Comparison of ENCODE assay signal across 7 mouse cellular contexts in genomic region chr6:94281606-94282280, GRCm38 (mm10). TPM values are rescaled to one million over a fixed set of nuclear protein-coding genes. Genes with fewer than 3 reads are reported as not detected.
DNase-seq lines count a peak whose midpoint lies in the region; ATAC-seq and TF ChIP-seq lines count a peak whose summit lies in the region.

No protein-coding gene starts in this region.

- peak overlapping the region; percentile 83 for H3K4me3 ChIP-seq in forebrain, embryonic 16.5 days (replicated peaks; ENCODE audit: low read length)
- H3K4me3 ChIP-seq in intestine, postnatal 0 days (ENCODE audit: low read depth, low read length): peak overlapping the region; percentile 87
- peak overlapping the region; percentile 84 for H3K4me3 ChIP-seq in stomach, postnatal 0 days (ENCODE audit: low read depth, low read length)

- H3K27me3 ChIP-seq in forebrain, embryonic 16.5 days (replicated peaks; ENCODE audit: control insufficient read depth, insufficient read depth, low read length): no peaks in the 10 kb centered on the region
- H3K27me3 ChIP-seq in intestine, postnatal 0 days (replicated peaks; ENCODE audit: control insufficient read depth, insufficient read depth, low read length): no peaks in the 10 kb centered on the region
- no peaks in the 10 kb centered on the region for H3K27me3 ChIP-seq in stomach, postnatal 0 days (ENCODE audit: control insufficient read depth, insufficient read depth, low read length)

- peak; percentile 43 for DNase-seq in NIH3T3 (ENCODE audit: low read depth)
- peak; percentile 40 for DNase-seq in cerebellum, adult 11-12 months
- peak; percentile 12 for DNase-seq in lung, postnatal 14 days
- DNase-seq in stomach, postnatal 0 days (ENCODE audit: low spot score): peak; percentile 34
- DNase-seq in layer of hippocampus, adult 9-10 months (ENCODE audit: low spot score): no peak

- no peaks in the 10 kb centered on the region for H3K9me3 ChIP-seq in forebrain, embryonic 16.5 days (ENCODE audit: control insufficient read depth, low read length)
- no peaks in the 10 kb centered on the region for H3K9me3 ChIP-seq in intestine, postnatal 0 days (ENCODE audit: control insufficient read depth)
- no peaks in the 10 kb centered on the region for H3K9me3 ChIP-seq in stomach, postnatal 0 days (ENCODE audit: control insufficient read depth, low read length)

- ATAC-seq in forebrain, embryonic 16.5 days: no peak
- ATAC-seq in intestine, postnatal 0 days: no peak
- ATAC-seq in stomach, postnatal 0 days (ENCODE audit: low FRiP score, low TSS enrichment): no peak

- H3K9ac ChIP-seq in forebrain, embryonic 16.5 days (replicated peaks; ENCODE audit: low read depth, low read length): peak overlapping the region; percentile 30; the same call in 1 of the 2 replicates
- peak overlapping the region; percentile 42 for H3K9ac ChIP-seq in intestine, postnatal 0 days (ENCODE audit: low read depth, low read length)
- H3K9ac ChIP-seq in stomach, postnatal 0 days (ENCODE audit: low read length): peak overlapping the region; percentile 84

- 3% methylated on average over 17 of the region's 17 CpGs for WGBS in forebrain, embryonic 16.5 days
- 14% methylated on average over 17 of the region's 17 CpGs for WGBS in intestine, postnatal 0 days
- 24% methylated on average over 17 of the region's 17 CpGs for WGBS in stomach, postnatal 0 days

- H3K36me3 ChIP-seq in forebrain, embryonic 16.5 days (ENCODE audit: control insufficient read depth, insufficient read depth): no peaks in the 10 kb centered on the region
- no peaks in the 10 kb centered on the region for H3K36me3 ChIP-seq in intestine, postnatal 0 days (ENCODE audit: control insufficient read depth, insufficient read depth)
- H3K36me3 ChIP-seq in stomach, postnatal 0 days (ENCODE audit: control insufficient read depth, insufficient read depth, low read length): no peaks in the 10 kb centered on the region

- H3K4me2 ChIP-seq in forebrain, embryonic 16.5 days (ENCODE audit: low read length): peak overlapping the region; percentile 98
- peak overlapping the region; percentile 91 for H3K4me2 ChIP-seq in intestine, postnatal 0 days (replicated peaks; ENCODE audit: low read depth)
- H3K4me2 ChIP-seq in stomach, postnatal 0 days (replicated peaks; ENCODE audit: low read depth): peak overlapping the region; percentile 91

- H3K27ac ChIP-seq in forebrain, embryonic 16.5 days (ENCODE audit: low read length): no peak overlapping the region
- H3K27ac ChIP-seq in intestine, postnatal 0 days (ENCODE audit: low read depth, low read length): no peak overlapping the region
- H3K27ac ChIP-seq in stomach, postnatal 0 days (replicated peaks): no peak overlapping the region; the same call in 1 of the 2 replicates

- H3K4me1 ChIP-seq in forebrain, embryonic 16.5 days (replicated peaks; ENCODE audit: control insufficient read depth, insufficient read depth, low read length): peaks cover 27% of the 10 kb centered on the region
- 0 out of 2 replicates have a peak, but pooled peaks cover 7% of the 10 kb centered on the region for H3K4me1 ChIP-seq in intestine, postnatal 0 days (replicated peaks; ENCODE audit: control insufficient read depth, insufficient read depth, low read length)
- peaks cover 2% of the 10 kb centered on the region; the same call in 1 of the 2 replicates for H3K4me1 ChIP-seq in stomach, postnatal 0 days (replicated peaks; ENCODE audit: control insufficient read depth, insufficient read depth)

- no peak for TF ChIP-seq CTCF in intestine, postnatal 0 days (IDR thresholded peaks at IDR 0.05; ENCODE audit: low read depth)
- TF ChIP-seq CTCF in stomach, postnatal 0 days (IDR thresholded peaks at IDR 0.05; ENCODE audit: low read depth): no peak

- TF ChIP-seq EP300 in stomach, postnatal 0 days (optimal IDR thresholded peaks at IDR 0.05): no peak

RNA-seq across cellular contexts. Expression of gene Magi1, which starts 2.0 kb away (rescaled TPM):
- 35.7 and 36.2 TPM in 2 replicates for polyA plus RNA-seq in forebrain, embryonic 16.5 days (2015; fragmentation: Nextera tagmentation; extraction: Ambion mirVana)
- polyA plus RNA-seq in intestine, postnatal 0 days (2015; fragmentation: Nextera tagmentation; extraction: Ambion mirVana): 4.2 and 5.4 TPM in 2 replicates
- 4.4 and 5.2 TPM in 2 replicates for polyA plus RNA-seq in stomach, postnatal 0 days (2015; fragmentation: Nextera tagmentation; extraction: Ambion mirVana)

Comparison
In these comparisons a context has a peak if more than half of its experiments do, and no peak if none do; other contexts are left out.
1. H3K9ac ChIP-seq: peak in every context shown above with its lines; median percentile 84 in stomach, postnatal 0 days; 42 in intestine, postnatal 0 days; 30 in forebrain, embryonic 16.5 days.